Mouse (Mus musculus): ENCODE results near the gene Agmo. TPM values are rescaled to one million over a fixed set of nuclear protein-coding genes. Genes with fewer than 3 reads are reported as not detected.

The Agmo gene
- total RNA-seq, 4 experiments from 2014 or later, result 1.5 to 2.7 (median 1.8) TPM

Other genes with a start within 250 kb of the Agmo start
- 10 to 100 TPM in 3 of 4 experiments, 1 to 10 TPM in 1; 9.5 to 14.6 (median 12.9) TPM for gene Meox2, start 133.1 kb upstream of the Agmo start, total RNA-seq (2022)